ENCODE assay signal across 19 mouse cellular contexts in the genomic region with DNA sequence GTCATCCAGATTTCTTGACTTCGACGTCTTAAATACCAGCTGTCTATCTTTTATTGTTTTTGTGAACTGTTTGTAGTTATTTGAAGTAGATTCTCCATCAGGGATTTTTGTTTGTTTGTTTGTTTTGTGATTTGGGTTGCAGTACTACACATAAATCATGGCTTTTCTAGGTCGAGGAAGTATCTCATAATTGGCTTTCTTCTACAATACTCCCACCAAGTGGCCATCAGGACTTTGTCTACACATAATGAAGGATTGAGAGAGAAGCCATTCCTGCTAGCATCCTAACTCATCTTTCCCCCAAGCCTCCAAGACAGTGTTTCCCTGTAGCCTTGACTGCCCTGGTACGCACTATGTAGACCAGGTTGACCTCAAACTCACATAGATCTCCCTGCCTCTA. TPM values are rescaled to one million over a fixed set of nuclear protein-coding genes. Genes with fewer than 3 reads are reported as not detected.
A peak's percentile ranks its signal among the peaks of the same experiment; 100 is the strongest.
DNase-seq lines count a peak whose midpoint lies in the region; ATAC-seq and TF ChIP-seq lines count a peak whose summit lies in the region.
"Had no signal": no experiment of that assay in that cellular context is flagged by ENCODE, and none has a peak within 500 bp of the region (broad histone marks: within the 10 kb centered on the region; RNA-seq: fewer than 3 reads in every experiment).

No protein-coding gene starts in this region.

- H3K9ac ChIP-seq in midbrain, postnatal 0 days (replicated peaks; ENCODE audit: low read length, poor library complexity, severe bottlenecking) = no peak overlapping the region
- H3K9ac ChIP-seq in midbrain, embryonic 15.5 days = no peak overlapping the region
- H3K9ac ChIP-seq: forebrain, embryonic 13.5 days; heart, embryonic 13.5 days; hindbrain, embryonic 13.5 days; liver, embryonic 13.5 days had no signal

- H3K27ac ChIP-seq in midbrain, postnatal 0 days (ENCODE audit: low read depth, low read length) = no peak overlapping the region
- no peak overlapping the region for H3K27ac ChIP-seq in midbrain, embryonic 15.5 days
- H3K27ac ChIP-seq: forebrain, embryonic 13.5 days; heart, embryonic 13.5 days; hindbrain, embryonic 13.5 days; liver, embryonic 13.5 days had no signal

- H3K4me3 ChIP-seq in midbrain, postnatal 0 days (ENCODE audit: low read depth, low read length) = no peak overlapping the region
- H3K4me3 ChIP-seq in midbrain, embryonic 15.5 days = no peak overlapping the region
- H3K4me3 ChIP-seq: forebrain, embryonic 13.5 days; heart, embryonic 13.5 days; hindbrain, embryonic 13.5 days; liver, embryonic 13.5 days had no signal

- ATAC-seq in midbrain, postnatal 0 days (ENCODE audit: low FRiP score) = no peak
- ATAC-seq in midbrain, embryonic 15.5 days (replicated peaks) = no peak
- ATAC-seq: forebrain, embryonic 13.5 days; midbrain, embryonic 16.5 days had no signal

- 89% methylated on average over 4 of the region's 4 CpGs for WGBS in midbrain, postnatal 0 days
- WGBS in midbrain, embryonic 15.5 days = 89% methylated on average over 4 of the region's 4 CpGs

- no peaks in the 10 kb centered on the region for H3K9me3 ChIP-seq in midbrain, postnatal 0 days (ENCODE audit: low read length)
- H3K9me3 ChIP-seq in midbrain, embryonic 15.5 days = no peaks in the 10 kb centered on the region
- H3K9me3 ChIP-seq: hindbrain, embryonic 13.5 days; liver, embryonic 13.5 days had no signal

- H3K27me3 ChIP-seq in midbrain, postnatal 0 days (ENCODE audit: insufficient read depth, low read length) = no peaks in the 10 kb centered on the region
- no peaks in the 10 kb centered on the region for H3K27me3 ChIP-seq in midbrain, embryonic 15.5 days (replicated peaks)
- H3K27me3 ChIP-seq: forebrain, embryonic 13.5 days; heart, embryonic 13.5 days; hindbrain, embryonic 13.5 days; liver, embryonic 13.5 days had no signal

- H3K36me3 ChIP-seq in midbrain, postnatal 0 days (ENCODE audit: insufficient read depth, low read length) = no peaks in the 10 kb centered on the region
- H3K36me3 ChIP-seq in midbrain, embryonic 15.5 days (replicated peaks) = no peaks in the 10 kb centered on the region
- H3K36me3 ChIP-seq: heart, embryonic 13.5 days; hindbrain, embryonic 13.5 days; liver, embryonic 13.5 days had no signal

- no peaks in the 10 kb centered on the region for H3K4me1 ChIP-seq in midbrain, postnatal 0 days (ENCODE audit: insufficient read depth, low read length)
- H3K4me1 ChIP-seq in midbrain, embryonic 15.5 days = no peaks in the 10 kb centered on the region
- H3K4me1 ChIP-seq: forebrain, embryonic 13.5 days; heart, embryonic 13.5 days; hindbrain, embryonic 13.5 days; liver, embryonic 13.5 days had no signal

- intact Hi-C loops in heart, postnatal 14 days (cut with DNase I) = loop anchor here (2.0 to 5.0 kb wide), 4 partner anchors 46 to 208 kb away; no protein-coding TSS in a partner anchor

- peak; percentile 50 for TF ChIP-seq CTCF in midbrain, postnatal 0 days (IDR thresholded peaks at IDR 0.05)

- peak; percentile 28 to 39 for DNase-seq in heart, adult 18-20 months
- no peak for DNase-seq in heart, postnatal 14 days
- DNase-seq in kidney, postnatal 14 days = peak; percentile 35
- no peak for DNase-seq in kidney, postnatal 10 days
- DNase-seq in midbrain, postnatal 0 days (ENCODE audit: low spot score) = no peak
- DNase-seq in adrenal gland, postnatal 10 days = no peak
- no peak for DNase-seq in layer of hippocampus, adult 8-10 months (ENCODE audit: low spot score in 2 of 2)
- DNase-seq: adrenal gland, postnatal 36 days; cerebellum, adult 9-11 months; embryo, embryonic 11 days; kidney, adult 8-10 months; liver, embryonic 13.5 days; right cerebral cortex, postnatal 14 days had no signal

- H3K4me2 ChIP-seq in midbrain, postnatal 0 days (ENCODE audit: low read depth, low read length, poor library complexity, severe bottlenecking) = no peak overlapping the region
- H3K4me2 ChIP-seq in midbrain, embryonic 15.5 days = no peak overlapping the region
- H3K4me2 ChIP-seq: forebrain, embryonic 13.5 days; heart, embryonic 13.5 days; hindbrain, embryonic 13.5 days; liver, embryonic 13.5 days had no signal

RNA-seq across cellular contexts. Expression of a gene that starts 10.1 kb away (rescaled TPM):
- total RNA-seq in heart, adult 18-20 months (2021) = under 1 TPM; 0.25 to 0.64 TPM
- total RNA-seq in heart, postnatal 14 days (2021) = under 1 TPM; 0.22 to 0.34 TPM
- 0.52 TPM in 1 of 2 replicates, not detected in the other for total RNA-seq in midbrain, postnatal 0 days (2014; rRNA removed)
- 0.44 and 0.72 TPM in 2 replicates for polyA plus RNA-seq in midbrain, postnatal 0 days (2015; fragmentation: Nextera tagmentation; extraction: Ambion mirVana)
- polyA plus RNA-seq in midbrain, embryonic 15.5 days (2015; fragmentation: Nextera tagmentation; extraction: Ambion mirVana) = 0.28 and 0.51 TPM in 2 replicates
- total RNA-seq in adrenal gland, postnatal 10 days (2021) = 10 to 100 TPM; 22.7 to 57.8 TPM
- under 1 TPM; 0.20 to 0.83 (median 0.44) TPM for total RNA-seq in layer of hippocampus, adult 8-10 months (2022)
- polyA plus RNA-seq: forebrain, embryonic 13.5 days; neural tube, embryonic 11.5 days had no signal

Comparison
In these comparisons a context has a peak if more than half of its experiments do, and no peak if none do; other contexts are left out.
1. DNase-seq: peak in heart, adult 18-20 months (2 of 2) and kidney, postnatal 14 days (single experiment); none in heart, postnatal 14 days (0 of 2), kidney, postnatal 10 days (single experiment), midbrain, postnatal 0 days (single experiment), adrenal gland, postnatal 10 days (single experiment) and layer of hippocampus, adult 8-10 months (0 of 2).
2. RNA of a gene that starts 10.1 kb away (total RNA-seq): 22.7 to 57.8 TPM in adrenal gland, postnatal 10 days; 0.25 to 0.64 TPM in heart, adult 18-20 months, 0.20 to 0.83 TPM in layer of hippocampus, adult 8-10 months, 0.22 to 0.34 TPM in heart, postnatal 14 days and 0.52 TPM in midbrain, postnatal 0 days; every median in the first group is over 10 times any median in the second.